Mouse (Mus musculus) common myeloid progenitor, adult 5-6 weeks (primary cell): Measurements from ENCODE around the gene Fbxo34. TPM values are rescaled to one million over a fixed set of nuclear protein-coding genes. Genes with fewer than 3 reads are reported as not detected.
"Not testable (repeated sequence)": the region's sequence is repeated elsewhere in the genome, so short reads cannot be mapped to it uniquely, and the experiment has no call there.

ENCODE experiments used
- ATAC-seq: replicated peaks from 2 replicates; pipeline ENCODE4 v1.8.0; 2016; ENCODE audit warnings: low read depth, mild to moderate bottlenecking, moderate TSS enrichment, inconsistent platforms; ENCODE audit not compliant: poor library complexity, severe bottlenecking
- total RNA-seq: library from RNA; stranded (forward); fragments of 200-1000, 187-1606 nt; gene quantifications from 2 replicates; pipeline ENCODE4 v1.2.3, GENCODE M21; 2017

Gene Fbxo34
- total RNA-seq, result 15.2 and 29.1 TPM in 2 replicates

DNA sequence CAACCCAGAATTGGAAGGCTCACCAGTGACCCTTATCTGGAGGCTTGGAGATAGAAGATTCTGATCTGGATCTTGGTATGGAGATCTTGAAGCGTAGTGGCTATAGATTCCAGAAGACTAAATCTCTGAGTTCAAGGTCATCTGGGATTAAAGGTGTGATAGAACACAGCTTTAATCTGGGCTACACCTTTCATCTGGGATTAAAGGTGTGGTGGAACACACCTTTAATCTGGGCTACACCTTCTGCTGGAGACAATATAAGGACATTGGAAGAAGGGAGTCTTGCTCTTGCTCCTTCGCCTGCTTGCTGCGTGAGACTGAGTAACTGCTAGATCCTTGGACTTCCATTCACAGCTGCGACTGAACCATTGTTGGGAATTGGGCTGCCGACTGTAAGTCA is at the start of gene Fbxo34:
Fbxo34 (plus strand) TSS at position 301 of the 400 bp plus-strand sequence.
- ATAC-seq, result not testable (repeated sequence)

DNA sequence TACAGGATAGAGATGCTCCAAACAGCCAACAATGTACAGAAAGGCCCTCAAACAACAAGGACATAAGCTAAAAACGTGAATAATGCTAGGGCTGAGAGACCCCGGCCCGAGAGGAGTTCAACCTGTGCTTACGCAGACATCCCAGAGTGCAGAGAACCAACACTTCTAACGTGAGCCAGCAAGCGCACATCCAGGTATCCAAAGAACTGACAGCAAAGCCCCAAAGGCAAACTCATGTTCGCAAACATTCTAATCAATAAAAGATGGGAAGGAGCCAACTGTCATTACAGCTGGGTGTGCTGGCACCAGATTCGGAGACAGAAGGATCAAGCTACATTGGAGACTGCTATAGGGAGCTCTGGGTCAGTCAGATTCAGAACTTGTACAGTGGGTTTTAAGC is 47.5 kb upstream of the Fbxo34 start:
- ATAC-seq, result no peak

DNA sequence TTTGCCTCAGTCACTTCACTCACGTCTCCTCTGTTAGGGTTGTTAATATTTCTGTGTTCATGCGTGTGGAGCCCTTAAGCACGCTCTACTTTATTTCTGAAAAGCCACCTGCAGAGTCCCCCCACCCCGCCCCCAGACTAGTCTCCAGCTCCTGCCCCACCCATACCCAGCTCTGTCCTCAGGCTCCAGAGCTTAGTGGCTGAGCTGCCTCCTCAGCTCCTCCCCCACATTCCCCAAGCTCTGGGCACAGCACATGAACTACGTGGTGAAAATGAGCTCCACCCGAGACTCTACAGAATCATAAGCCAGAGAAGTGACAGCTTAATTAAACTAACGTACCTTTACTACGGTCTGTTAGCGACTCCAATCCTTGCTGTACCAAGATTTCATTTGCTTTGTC is 44.2 kb upstream of the Fbxo34 start:
- no peak for ATAC-seq

DNA sequence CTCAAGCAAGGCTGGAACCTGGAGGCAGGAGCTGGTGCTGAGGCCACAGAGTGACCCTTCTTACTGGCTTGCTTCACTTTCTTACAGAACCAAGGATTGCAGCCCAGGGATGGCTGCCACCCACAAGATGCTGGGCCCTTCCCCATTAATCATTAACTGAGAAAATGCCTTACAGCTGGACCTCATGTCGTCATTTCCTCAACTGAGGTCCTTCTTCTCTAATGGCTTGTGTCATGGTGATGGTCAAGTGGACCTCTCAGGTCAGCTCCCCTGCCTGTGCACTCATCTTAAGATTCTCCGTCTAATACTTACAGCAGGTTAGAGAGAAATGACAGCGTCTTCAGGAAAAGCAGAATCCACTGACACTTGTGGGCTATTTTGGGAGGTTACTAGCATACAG is 32.9 kb upstream of the Fbxo34 start:
- no peak for ATAC-seq

DNA sequence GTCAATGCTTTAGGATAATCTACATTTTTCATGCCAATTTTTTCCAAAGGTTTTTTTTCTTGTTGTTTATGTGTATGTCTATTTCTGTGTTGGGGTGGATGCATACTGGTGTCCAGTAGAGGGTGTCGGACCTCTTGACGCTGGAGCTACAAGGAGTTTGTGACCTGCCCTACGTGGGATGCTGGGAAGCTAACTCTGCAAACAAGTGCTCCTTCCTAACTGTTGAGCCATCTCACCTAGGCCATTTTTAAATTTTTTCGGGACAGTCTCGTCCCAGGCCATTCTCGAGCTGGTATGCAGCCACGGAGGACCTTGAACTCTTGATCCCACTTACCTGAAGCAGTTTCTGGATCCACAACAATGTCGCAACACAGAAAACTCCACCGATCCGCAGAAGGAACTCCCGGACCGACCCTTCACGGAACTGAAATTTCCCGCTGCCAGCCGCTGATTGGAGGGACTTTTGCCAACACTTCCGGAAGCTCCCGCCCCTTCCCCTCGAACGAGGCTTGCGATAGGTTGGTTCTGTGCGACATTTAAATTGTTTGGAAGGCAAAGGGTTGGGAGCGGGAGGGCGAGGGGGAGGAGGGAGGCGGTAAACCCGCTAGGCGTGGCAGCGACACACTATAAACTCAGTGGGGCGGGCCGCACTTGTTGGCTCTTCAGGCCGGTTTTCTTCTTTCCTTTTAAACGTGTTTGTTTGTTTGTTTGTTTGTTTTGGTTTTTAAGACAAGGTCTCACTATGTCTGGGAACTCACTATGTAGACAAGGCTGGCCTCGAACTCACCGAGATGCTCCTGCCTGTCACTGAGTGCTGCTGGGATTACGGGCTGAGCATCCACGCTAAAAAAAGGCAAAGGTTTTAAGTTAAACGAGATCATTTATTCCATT is 32.2 kb upstream of the Fbxo34 start, which contains the start of gene Dlgap5:
Dlgap5 (minus strand) TSS at position 633 of the 891 bp plus-strand sequence.
- ATAC-seq, result peak; percentile 99

DNA sequence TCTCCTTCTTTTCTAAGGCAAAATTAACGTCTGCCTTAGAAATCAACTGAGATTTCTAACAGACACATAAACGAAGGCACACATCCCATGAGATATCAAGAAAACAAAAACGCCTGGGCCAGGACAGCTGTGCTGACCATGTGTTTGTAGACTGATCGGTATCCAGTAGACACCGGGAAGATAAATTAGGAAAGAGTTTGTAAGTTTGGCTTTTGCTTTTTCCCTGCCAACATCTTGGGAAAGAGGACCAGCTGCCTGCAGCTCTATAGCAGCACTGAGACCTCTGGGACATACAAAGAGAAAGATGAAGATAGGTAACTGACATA is 31.6 kb upstream of the Fbxo34 start:
- ATAC-seq, result no peak

DNA sequence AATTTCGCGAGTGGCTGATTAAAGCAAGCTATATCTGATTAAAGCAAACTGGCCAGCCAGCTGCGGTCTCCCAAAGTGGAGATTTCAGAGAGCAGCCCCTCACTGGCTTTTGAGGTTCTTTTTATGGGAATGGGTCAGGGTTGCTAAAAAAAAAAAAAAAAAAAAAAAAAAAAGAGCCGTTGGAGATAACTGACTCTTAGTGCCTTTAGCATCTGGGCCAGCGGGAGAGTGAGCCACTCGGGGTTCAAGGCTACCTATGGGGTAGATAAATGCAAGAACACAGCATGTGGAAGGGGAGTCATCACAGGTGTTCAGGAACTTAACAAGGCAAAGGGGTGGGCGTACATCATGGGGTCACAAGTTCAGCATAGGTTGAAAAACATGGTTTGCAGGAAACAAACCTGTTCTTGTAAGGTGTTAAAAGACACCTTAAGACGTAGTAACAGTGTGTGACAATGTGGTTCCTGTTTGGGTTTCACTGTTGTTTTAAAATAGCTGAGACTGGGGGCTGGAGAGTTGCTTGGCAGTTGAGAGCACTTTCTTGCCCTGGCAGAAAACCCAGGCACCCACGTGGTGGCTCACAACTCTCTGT is 31.1 kb upstream of the Fbxo34 start:
- ATAC-seq, result no peak

DNA sequence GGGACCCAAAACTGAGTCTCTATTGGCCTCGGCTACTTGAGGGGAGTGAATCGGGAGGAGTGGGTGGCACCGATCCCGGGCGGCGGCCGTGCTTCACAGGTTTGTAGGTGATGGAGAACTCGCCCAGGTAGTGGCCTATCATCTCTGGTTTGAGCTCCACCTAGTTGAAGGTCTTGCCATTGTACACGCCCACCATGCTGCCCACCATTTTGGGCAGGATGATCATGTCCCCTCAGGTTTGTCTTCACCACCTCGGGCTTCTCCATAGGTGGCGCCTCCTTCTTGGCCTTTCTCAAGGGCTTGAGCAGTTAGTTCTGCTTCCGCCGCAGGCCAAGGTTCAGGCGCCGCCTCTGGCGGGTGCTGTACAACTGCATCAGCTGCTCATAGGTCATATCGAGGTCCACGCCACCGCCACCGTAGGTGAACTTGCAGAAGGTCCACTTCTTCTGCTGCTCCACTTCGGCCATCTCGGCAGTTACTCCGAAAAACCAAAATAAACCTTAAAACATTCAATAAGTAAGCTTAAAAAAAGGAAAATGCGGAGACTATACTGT is 30.4 kb upstream of the Fbxo34 start:
- ATAC-seq, result no peak

DNA sequence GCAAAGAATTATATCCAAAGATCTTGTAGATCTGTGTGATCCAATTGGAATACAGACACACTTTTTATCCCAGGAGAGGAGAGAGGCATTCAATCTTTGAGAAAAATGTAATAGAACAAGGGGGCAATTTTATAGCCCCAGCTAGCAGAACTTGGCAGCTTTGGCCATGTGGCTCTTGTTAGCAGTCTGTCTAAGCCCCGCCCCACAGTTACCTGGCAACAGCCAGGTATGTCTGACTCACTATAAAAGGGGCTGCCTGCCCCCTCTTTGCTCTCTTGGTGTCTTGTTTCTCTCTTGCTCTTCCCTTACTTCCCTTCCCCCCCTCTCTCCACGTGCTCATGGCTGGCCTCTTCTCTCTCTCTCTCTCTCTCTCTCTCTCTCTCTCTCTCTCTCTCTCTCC is 28.6 kb upstream of the Fbxo34 start:
- no peak for ATAC-seq

DNA sequence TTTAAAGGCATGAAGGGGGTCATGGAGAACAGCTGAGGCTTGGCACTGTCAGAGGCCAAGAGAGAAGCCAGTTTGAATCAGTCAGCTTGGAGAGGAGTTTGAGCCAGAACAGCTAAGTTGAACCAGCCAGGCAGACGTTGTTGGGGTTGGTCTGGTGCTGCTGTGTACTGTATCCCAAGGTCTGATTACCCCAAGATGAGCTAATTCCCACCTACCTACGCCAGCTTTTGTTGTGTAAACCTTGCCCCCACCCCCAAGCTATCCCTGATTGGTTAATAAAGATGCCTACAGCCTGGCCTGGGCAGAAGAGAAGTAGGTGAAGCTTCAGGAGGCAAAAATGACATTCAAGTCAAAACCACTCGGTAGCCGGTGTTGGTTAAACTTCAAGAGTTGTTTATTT is 27.8 kb upstream of the Fbxo34 start:
- ATAC-seq, result no peak

DNA sequence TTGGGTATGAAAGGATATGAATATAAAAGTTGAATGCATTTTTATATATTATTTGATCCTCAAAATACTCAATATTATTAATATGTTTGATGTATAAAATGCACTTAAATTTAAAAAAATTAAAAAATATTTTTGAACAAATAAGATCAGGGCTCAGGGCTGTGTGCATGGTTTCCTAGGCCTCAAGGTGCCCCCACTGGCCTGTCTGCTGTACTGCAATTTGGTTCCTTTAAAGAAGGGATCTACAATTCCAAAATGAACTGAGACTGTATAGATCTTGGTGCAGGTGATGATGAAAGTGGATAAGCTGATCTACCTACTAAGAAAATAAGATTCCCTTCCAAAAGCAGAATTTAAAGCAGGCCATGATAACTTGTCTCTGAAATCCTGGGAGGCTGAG is 17.2 kb upstream of the Fbxo34 start:
- peak; percentile 78 for ATAC-seq

DNA sequence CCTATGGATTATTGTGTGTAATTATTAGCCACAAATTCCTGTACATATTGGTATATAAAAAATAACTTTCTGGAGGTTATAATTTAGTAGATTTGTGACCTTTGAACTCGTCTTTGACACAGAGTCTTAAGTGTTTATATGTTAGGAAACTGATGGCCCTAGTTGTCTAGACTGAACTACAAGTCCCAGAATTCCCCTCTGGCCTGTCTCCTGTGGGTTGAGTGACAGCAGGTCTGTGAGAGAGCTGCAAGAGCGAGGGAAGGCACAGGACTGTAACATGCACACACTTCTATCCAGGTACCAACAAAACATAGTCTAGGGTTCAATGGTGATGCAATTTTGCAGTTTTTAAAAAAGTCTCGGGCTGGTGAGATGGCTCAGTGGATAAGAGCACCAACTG is 11.3 kb upstream of the Fbxo34 start:
- ATAC-seq, result no peak

DNA sequence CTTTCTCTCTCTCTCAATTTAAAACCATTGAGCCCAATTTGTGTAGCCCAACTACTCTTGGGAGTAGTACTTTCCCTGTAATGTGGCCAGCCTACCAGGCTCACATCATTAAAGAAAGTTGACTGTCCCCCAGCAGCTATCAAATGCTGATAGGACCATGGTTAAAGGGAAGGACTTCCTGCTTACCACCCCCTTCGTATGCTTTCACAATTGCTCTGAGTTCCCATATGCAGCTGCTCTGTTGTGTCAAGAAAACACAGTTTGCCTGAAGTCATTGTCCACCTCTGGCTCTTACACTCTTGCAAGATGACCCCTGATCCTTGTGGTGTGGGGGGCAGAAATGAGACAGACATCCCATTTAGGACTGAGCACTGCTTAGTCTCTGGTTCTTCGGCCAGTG is 5.3 kb upstream of the Fbxo34 start:
- peak; percentile 62 for ATAC-seq

DNA sequence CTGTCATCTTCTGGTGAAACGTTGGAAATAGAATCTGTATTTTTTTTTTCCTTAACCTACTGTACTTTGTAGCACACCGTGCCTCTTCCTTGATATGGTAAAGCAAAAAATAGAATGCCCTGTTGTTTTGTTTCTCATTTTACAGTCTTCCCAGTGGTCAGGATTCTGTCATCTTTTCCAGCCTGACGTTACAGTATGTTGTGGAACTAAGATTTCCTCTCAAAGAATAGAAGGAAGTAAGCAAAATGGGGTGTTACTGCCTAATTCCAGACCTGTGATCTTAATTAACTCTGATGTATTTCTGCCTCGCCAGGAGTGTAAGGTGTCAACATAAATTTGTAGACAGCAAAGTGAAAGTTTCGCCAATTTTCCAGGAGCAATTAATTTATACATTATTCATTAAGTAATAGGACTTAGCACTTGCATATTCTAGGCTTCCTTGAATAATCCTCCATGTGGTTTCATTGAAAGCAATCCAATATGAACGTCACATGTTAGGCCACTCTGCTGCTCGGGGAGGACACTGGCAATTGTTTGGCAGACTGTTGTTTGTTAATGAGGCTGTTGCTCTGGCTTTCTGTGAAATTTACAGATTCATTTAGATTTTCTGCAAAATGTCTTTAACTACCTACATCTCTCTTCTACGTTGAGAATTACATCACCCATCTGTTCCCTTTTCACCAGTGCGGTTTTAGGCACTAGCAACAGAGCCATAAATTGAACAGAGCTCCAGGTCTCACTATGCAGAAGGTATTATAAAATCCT is 4.7 kb upstream of the Fbxo34 start:
- ATAC-seq, result no peak; the same call in 1 of the 2 replicates

DNA sequence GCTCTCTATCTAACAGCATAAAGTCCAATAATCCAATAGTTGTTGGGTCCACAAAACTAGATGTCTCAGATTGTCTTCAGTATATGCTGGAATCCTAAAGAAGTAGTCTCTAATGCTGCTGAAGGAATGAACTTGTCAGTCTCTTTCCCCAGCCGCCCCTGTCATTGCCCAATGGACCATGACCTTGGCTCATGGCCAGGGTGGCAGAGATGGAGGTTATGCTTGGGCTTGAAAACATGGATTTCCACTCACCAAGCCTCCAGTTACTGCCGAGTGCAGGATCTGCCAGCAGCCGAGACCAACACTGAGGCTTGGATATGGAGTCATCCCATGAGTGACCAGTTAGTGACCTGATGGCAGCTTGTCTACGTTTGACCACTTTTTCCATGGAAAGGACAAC is 9.3 kb downstream of the Fbxo34 start:
- ATAC-seq, result no peak

DNA sequence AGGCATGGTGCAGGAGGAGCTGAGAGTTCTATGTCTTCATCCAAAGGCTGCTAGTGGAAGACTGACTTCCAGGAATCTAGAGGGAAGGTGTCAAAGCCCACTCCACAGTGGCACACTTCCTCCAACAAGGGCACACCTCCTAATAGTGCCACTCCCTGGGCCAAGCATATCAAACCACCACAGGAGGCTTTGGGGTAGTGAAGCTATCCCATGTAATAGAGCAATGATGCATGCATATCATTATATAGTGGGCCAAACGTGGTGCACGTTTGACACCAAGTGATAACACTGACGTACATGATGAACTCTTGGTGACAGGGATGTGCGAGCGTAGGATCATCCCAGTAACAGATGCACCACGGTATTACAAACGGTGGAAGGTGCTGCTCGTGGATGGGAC is 11.8 kb downstream of the Fbxo34 start:
- ATAC-seq, result no peak

DNA sequence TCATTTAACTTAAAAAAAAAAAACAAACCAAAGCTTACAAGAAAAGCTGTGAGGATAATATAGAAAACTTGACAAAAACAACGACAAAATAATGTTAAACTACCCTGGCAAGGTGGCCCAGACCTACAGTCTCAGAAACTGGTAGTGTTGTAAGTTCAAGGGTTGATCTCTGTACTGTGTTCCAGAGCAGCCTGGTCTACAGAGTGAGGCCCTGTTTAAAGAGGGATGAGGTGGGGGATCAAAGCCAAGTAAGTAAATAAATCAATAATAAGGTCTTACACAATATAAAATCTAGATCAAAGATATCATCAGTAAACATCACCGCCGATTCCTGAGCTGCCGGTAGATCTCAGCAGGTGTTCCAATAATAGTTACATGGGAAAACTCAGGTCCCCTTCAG is 12.2 kb downstream of the Fbxo34 start:
- ATAC-seq, result no peak

DNA sequence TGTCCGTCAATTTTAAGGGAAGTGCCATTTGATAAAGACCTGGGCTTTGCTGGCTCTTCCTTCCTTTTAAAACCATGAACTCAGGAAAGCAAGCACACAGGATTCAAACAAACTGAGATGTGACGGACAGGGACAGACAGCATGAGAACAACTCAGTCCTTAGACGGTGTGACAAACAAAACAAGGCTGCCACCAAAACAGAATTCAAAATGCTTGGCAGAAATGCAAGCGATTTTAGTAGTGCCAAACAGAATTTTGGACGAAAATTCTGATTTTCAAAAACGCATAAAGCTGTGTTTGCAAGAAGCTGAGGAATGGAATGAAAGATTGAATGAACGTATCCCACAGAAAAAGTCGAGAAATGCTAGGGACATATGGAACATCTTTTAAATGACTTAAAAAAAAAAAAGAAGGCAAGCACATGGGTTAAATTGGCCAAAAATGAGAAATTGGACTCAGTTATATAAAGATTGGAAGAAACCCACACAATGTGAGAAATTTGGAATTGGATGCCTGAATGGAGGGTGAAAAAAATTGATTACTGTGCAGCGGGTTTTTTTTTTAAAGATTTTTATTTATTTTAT is 12.7 kb downstream of the Fbxo34 start:
- ATAC-seq, result no peak

DNA sequence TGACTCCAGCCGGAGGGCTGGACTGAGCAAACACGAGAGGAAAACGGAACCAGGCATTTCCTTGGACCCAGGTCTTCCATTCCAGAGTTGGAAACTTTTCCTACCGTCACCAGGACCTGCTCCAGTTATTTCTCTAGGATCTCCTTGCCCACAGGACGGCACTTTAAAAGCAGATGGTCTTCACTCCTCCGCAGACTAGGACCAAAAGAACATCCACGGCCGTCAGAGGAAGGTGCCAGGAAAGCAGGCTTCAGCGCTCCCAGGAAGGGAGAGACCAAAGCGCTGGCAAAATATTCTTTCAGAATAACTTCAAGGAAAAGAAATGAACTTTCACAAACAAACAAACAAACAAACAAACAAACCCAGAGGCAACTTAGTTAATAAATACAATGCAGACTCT is 14.2 kb downstream of the Fbxo34 start:
- no peak for ATAC-seq

DNA sequence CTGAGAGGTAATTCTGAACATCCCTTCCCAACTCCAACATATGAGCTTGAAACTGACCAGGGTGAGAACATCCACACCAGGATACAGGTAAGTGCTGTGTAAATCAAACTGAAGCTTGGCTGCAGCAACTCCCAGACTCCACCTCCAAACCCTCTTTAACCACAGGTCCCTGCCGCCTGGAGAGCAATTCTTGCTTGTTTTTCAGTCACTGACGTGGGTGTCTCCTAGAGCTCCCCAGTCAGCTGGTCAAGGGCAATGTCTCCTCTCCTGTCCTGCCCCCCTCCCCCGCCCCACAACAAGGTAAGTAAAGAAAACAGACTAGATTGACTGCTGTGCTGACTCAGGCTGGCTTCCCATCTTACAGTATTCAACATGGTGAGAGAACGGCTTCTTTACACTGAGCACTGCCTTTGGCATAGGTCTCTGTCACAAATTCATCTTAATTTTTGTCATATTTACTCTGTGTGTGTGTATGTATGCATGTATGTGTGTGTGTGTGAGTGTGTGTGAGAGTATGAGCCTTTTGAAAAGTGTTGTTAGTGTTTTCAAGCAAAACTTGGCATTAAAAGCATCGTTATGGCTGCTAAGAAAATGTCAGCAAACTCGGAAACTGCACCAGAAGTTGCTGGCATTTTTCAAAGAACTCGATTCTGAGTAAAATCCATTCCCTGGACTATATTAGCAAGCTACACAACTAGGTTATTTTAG is 15.4 kb downstream of the Fbxo34 start:
- ATAC-seq, result no peak
